Mouse (Mus musculus) adrenal gland, adult 8-10 months (tissue): ENCODE results near the gene Tmem182. TPM values are rescaled to one million over a fixed set of nuclear protein-coding genes. Genes with fewer than 3 reads are reported as not detected.
A peak's percentile ranks its signal among the peaks of the same experiment; 100 is the strongest.

Source experiments
- DNase-seq: peaks from one replicate; pipeline ENCODE4 v3.0.0; 2022
- total RNA-seq, 4 experiments: library from RNA; stranded (reverse); gene quantifications; 2 replicates each; pipeline ENCODE4 v1.2.4; 2022

Tmem182 gene
- total RNA-seq, 4 experiments from 2014 or later: 0.56 to 12.3 (median 3.0) TPM

GRCm38 (mm10) chr1:40800908-40801307 lies 4.5 kb upstream of the Tmem182 start:
- no peak for DNase-seq

DNA sequence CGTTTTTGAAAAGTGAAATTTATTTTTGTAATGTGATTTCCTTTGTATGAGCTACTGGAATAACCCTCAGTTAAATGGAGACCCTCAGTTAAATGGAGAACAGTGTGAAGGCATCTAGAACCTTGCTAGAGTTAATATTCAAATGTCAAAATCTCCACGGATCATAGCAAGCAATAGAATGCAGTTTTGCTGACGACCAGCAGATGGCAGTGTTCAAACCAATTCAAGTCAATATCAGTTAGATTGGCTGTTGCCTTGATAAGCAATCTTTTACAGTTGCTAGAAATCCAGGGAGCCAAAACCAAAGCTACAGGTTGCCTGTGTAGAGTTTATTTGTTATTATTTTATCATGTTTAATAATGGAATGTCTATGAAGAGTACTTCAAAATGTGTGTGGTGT lies 2.6 kb upstream of the Tmem182 start:
- DNase-seq: no peak

GRCm38 (mm10) chr1:40804118-40804517 lies 1.3 kb upstream of the Tmem182 start:
- DNase-seq: no peak

GRCm38 (mm10) chr1:40805891-40806290 lies 490 bp downstream of the Tmem182 start:
- DNase-seq: no peak

DNA sequence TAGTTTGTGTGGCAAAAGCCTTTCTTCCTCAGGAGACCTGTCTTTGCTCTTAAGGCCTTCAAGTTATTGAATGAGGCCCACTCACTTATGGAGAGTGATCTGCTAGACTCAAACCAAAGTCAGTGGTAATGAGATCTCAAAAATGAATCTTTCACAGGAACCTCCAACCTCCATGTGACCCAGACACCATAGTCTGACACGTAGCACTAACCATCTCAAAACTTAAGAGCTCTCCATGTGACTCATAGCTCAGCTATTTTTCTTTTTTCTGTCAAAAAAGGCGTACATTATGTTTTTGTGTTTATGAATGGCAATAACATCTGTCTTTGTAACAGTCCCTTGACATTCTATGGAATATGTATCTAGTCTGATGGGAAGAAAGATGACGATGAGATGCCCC lies 3.2 kb downstream of the Tmem182 start:
- no peak for DNase-seq

GRCm38 (mm10) chr1:40815071-40815845 lies 9.9 kb downstream of the Tmem182 start:
- DNase-seq: no peak

- no peak for DNase-seq
Measured at GRCm38 (mm10) chr1:40824517-40824916, 19.1 kb downstream of the Tmem182 start.

DNA sequence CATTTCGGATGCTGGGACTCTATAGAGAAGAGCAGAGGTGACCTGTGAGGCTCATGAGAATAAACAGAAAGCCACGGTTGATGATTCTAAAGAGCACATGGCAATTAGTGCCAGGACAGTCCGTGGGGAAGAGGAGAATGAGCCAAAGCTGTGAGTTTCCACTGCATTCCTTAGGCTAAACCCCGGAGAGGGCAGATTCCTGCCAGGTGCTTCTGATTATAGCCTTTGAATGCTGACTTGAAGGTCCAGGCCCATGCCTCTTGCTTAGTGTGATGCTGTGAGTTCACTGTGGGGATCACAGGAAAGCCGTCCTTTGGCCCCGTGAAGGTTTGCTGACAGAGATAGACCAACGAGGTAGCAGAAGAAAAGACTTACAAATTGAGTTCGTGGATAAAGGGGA lies 19.5 kb downstream of the Tmem182 start:
- no peak for DNase-seq

DNA sequence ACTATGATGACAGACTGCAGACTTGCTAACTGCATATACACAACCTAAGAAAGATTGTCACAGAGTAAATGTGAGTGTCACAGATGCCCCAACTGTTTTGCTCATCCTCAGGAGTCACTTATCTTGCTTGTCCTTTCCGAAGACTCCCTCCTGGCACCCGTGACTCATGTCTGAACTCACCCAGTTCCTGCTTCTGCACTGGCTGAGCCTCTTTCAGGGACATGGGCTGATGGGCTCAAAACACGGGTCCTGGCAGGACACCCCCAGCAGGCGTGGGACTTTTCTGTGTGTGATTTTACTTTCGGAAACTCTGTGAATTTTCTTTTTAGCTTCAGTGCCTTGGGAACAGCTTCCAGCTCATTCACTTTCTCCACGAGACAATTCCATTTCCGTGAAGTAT lies 20.4 kb downstream of the Tmem182 start:
- peak; percentile 5 for DNase-seq

GRCm38 (mm10) chr1:40829213-40829914 lies 24.0 kb downstream of the Tmem182 start:
- DNase-seq: peak; percentile 19

DNA sequence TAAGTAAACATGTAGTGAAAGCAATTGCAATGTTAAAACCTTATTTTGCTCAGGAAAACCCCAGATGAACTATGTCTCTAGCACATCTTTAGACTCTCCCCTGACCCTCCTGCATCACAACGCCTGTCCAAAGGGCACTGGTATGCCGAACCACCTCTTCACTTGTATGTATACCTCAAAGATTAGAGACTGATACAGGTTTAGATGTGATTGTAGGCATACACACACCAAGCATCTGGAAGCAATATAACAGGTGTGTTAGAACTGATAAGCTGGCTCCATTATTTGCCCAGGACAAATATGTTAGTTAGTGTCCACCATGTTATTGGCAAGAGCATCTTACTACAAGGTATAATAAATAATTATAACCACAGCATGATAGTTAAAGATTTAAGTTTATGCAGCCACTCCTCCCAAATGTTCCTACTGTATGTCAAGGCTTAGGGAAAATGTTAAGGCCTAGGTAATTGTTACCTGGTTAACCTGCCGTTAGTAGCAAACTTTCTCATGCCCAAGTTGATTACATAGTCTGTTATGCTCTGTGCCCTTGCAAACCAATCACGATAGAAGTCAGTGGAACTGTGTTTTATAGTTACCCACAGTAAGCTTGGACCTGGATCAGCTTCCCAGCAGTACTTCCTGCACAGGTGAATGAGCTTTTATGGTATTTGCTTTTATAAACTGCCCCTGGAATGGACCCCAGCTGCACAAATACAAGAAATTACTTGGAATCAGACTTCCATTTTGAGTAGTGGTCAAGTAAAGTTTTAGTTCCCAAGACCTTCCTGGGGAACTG lies 25.5 kb downstream of the Tmem182 start:
- no peak for DNase-seq

DNA sequence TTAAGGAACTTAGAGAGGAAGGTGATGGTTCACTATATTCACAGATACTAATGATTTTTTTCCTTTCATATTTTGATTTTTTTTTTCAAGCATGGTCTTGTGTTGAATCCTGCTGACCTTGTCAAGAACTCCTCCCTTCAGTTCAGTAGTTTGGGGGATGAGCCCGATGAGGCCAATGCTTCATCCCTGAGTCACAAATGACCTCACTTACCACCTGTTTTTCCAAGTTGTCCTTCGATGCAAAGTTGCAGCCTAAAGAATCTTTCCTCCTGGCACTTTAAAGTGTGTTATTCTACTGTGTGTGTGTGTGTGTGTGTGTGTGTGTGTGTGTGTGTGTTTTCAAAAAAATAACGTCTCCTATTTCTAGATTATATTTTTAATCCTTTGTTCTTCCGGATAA lies 30.1 kb downstream of the Tmem182 start:
- DNase-seq: no peak

GRCm38 (mm10) chr1:40840605-40841004 lies 35.2 kb downstream of the Tmem182 start:
- no peak for DNase-seq

GRCm38 (mm10) chr1:40841032-40841761 lies 35.8 kb downstream of the Tmem182 start:
- DNase-seq: no peak

- peak; percentile 28 for DNase-seq
Measured at GRCm38 (mm10) chr1:40844616-40845015, 39.2 kb downstream of the Tmem182 start.

GRCm38 (mm10) chr1:40847196-40847938 lies 42.0 kb downstream of the Tmem182 start:
- peak; percentile 8 for DNase-seq

- DNase-seq: no peak
Measured at GRCm38 (mm10) chr1:40851286-40851685, 45.9 kb downstream of the Tmem182 start.

GRCm38 (mm10) chr1:40855268-40855667 lies 49.9 kb downstream of the Tmem182 start:
- DNase-seq: no peak

GRCm38 (mm10) chr1:40856846-40857636 lies 51.6 kb downstream of the Tmem182 start:
- DNase-seq: no peak

GRCm38 (mm10) chr1:40865043-40865442 lies 59.6 kb downstream of the Tmem182 start:
- DNase-seq: no peak

DNA sequence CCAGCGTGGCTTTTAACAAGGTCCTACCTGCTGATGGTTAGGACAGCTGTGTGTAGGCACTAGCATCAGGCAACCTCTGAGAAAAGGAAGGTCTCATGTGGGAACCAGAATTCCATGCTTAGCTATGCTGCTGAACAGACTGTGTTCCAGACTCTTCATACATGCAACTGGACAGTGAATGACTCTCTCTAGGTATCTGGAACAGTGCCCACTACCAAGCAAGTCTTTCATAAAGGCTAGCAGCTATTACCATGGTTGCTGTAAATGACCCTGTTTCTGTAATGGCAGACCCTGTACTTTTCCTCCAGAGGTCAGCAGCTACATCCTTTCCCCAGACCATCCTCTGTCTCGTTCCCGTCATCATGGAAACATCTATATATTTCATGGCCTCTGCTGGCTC lies 61.7 kb downstream of the Tmem182 start:
- no peak for DNase-seq
